20 mouse cellular contexts compared by ENCODE assay signal in the genomic region with DNA sequence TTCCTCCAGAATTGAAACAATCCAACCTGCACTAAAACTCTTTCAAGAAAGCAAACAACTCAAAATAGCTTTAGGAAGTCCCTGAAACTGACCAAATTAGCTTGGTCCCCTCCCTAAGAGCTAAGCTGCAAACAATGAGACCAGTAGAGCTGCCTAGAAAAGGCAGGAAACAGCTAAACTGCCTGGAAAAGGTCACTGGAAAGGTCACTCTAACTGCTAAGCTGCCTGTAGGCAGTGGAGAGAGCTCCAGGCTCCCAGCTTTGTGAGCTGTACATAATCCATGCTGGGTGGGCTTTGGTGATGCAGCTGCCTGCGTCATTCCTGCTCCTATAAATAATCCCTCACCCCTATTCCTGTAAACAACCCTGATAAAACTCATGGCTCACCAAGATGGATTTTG. TPM values are rescaled to one million over a fixed set of nuclear protein-coding genes. Genes with fewer than 3 reads are reported as not detected.
"Had no signal": no experiment of that assay in that cellular context is flagged by ENCODE, and none has a peak within 500 bp of the region (broad histone marks: within the 10 kb centered on the region; RNA-seq: fewer than 3 reads in every experiment).

No protein-coding gene starts in this region.

- H3K27me3 ChIP-seq: limb, embryonic 13.5 days; neural tube, embryonic 12.5 days had no signal

- H3K9ac ChIP-seq: limb, embryonic 13.5 days; liver, embryonic 14.5 days; neural tube, embryonic 12.5 days had no signal

- H3K9me3 ChIP-seq: limb, embryonic 13.5 days; midbrain, embryonic 10.5 days; neural tube, embryonic 12.5 days had no signal

- H3K4me2 ChIP-seq: limb, embryonic 13.5 days; neural tube, embryonic 12.5 days had no signal

- H3K4me3 ChIP-seq: limb, embryonic 13.5 days; midbrain, embryonic 10.5 days; neural tube, embryonic 12.5 days had no signal

- H3K27ac ChIP-seq: limb, embryonic 13.5 days; liver, embryonic 14.5 days; midbrain, embryonic 10.5 days; neural tube, embryonic 12.5 days had no signal

- DNase-seq: kidney, adult 11 months; kidney, postnatal 10 days; left cerebral cortex, postnatal 4 days; lung, adult 2 months; lung, postnatal 10 days; lung, postnatal 4 days; midbrain, embryonic 14.5 days; right cerebral cortex, postnatal 4 days; spleen, adult 18-20 months; thymus, adult 18-20 months; thymus, postnatal 14 days had no signal

- H3K4me1 ChIP-seq: limb, embryonic 13.5 days; midbrain, embryonic 10.5 days; neural tube, embryonic 12.5 days had no signal

RNA-seq across cellular contexts. Expression of gene Dnajb7, which starts 37.7 kb away (rescaled TPM):
- total RNA-seq: layer of hippocampus, adult 8-10 months; left cerebral cortex, adult 18-20 months; left cerebral cortex, postnatal 10 days; neutrophil, adult 5-6 weeks had no signal
- polyA plus RNA-seq: large intestine, adult 2 months; lung, adult 2 months had no signal
